In the genomic region with DNA sequence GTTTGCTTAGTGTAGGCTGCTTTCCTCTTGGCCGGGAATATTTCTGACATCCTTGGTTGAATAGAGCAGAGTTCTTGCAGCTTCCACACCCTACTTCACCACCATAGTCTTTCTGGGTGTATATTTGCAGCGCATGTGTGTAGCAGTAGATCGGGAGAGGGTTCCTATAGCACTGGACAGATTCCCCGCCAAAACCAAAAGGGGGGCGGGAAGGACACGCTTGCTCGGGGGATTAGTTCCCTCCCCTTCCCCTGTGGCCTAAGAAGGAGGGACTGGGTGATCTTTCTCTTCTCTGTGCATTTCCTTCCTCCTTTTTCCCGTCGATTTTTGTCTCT, we compare ENCODE assay signal across 1 mouse cellular context.
A peak's percentile ranks its signal among the peaks of the same experiment; 100 is the strongest.
TF ChIP-seq lines count a peak whose summit lies in the region.

No protein-coding gene starts in this region.

TF ChIP-seq in MEL, 35 proteins besides CTCF, POLR2A, EP300 and RAD21 (continued from another document):
- TF ChIP-seq MYB (IDR thresholded peaks at IDR 0.05; ENCODE audit: low read depth, low read length) = 0 out of 2 replicates have a peak, but pooled peaks have one; percentile 26
- no peak for TF ChIP-seq ZNF384 (IDR thresholded peaks at IDR 0.05; ENCODE audit: low read depth, low read length)
- no peak; the same call in none of the 2 replicates for TF ChIP-seq MAX (IDR thresholded peaks at IDR 0.05; ENCODE audit: low read length)
